Mouse (Mus musculus) heart, adult 11 months (tissue): Measurements from ENCODE around the gene Phrf1.
"Not testable (repeated sequence)": the region's sequence is repeated elsewhere in the genome, so short reads cannot be mapped to it uniquely, and the experiment has no call there.

Source experiments
- DNase-seq: peaks from one replicate; pipeline ENCODE4 v3.0.0; 2022

Phrf1 gene

GRCm38 (mm10) chr7:141213605-141214235 lies 14.9 kb upstream of the Phrf1 start, which contains the start of gene Lmntd2:
Lmntd2 (minus strand) TSS chr7:141214080.
- peak; percentile 83 for DNase-seq

- DNase-seq = peak; percentile 78
Observed at GRCm38 (mm10) chr7:141214310-141214709, 14.3 kb upstream of the Phrf1 start.

- peak; percentile 99 for DNase-seq
Observed at GRCm38 (mm10) chr7:141215101-141215879, 13.3 kb upstream of the Phrf1 start, which contains the start of gene Rassf7. Rassf7 (plus strand) TSS chr7:141215860.

- no peak for DNase-seq
Observed at GRCm38 (mm10) chr7:141215880-141216733, 12.5 kb upstream of the Phrf1 start.

GRCm38 (mm10) chr7:141216894-141217293 lies 11.7 kb upstream of the Phrf1 start:
- peak; percentile 90 for DNase-seq

- DNase-seq = peak; percentile 88
Observed at GRCm38 (mm10) chr7:141217343-141218013, 11.1 kb upstream of the Phrf1 start.

- DNase-seq = no peak
Observed at GRCm38 (mm10) chr7:141218141-141218540, 10.4 kb upstream of the Phrf1 start.

- DNase-seq = no peak
Observed at GRCm38 (mm10) chr7:141218557-141219133, 9.9 kb upstream of the Phrf1 start.

- DNase-seq = peak; percentile 86
Observed at GRCm38 (mm10) chr7:141219558-141220099, 9.0 kb upstream of the Phrf1 start.

- DNase-seq = no peak
Observed at GRCm38 (mm10) chr7:141220377-141220776, 8.2 kb upstream of the Phrf1 start.

- DNase-seq = peak; percentile 100
Observed at GRCm38 (mm10) chr7:141221249-141222125, 7.1 kb upstream of the Phrf1 start.

GRCm38 (mm10) chr7:141222126-141222467 lies 6.5 kb upstream of the Phrf1 start:
- DNase-seq = no peak

- DNase-seq = peak; percentile 90
Observed at GRCm38 (mm10) chr7:141222696-141223215, 5.8 kb upstream of the Phrf1 start.

GRCm38 (mm10) chr7:141226535-141226934 lies 2.0 kb upstream of the Phrf1 start:
- DNase-seq = no peak

- DNase-seq = peak; percentile 91
Observed at GRCm38 (mm10) chr7:141227796-141228195, 788 bp upstream of the Phrf1 start.

GRCm38 (mm10) chr7:141229702-141230101 lies 1.1 kb downstream of the Phrf1 start:
- DNase-seq = peak; percentile 61

GRCm38 (mm10) chr7:141230570-141230969 lies 2.0 kb downstream of the Phrf1 start:
- DNase-seq = peak; percentile 87

GRCm38 (mm10) chr7:141231111-141231510 lies 2.5 kb downstream of the Phrf1 start:
- peak; percentile 76 for DNase-seq

- no peak for DNase-seq
Observed at GRCm38 (mm10) chr7:141231551-141231950, 3.0 kb downstream of the Phrf1 start.

- not testable (repeated sequence) for DNase-seq
Observed at GRCm38 (mm10) chr7:141250486-141250885, 21.9 kb downstream of the Phrf1 start.

GRCm38 (mm10) chr7:141256159-141256558 lies 27.6 kb downstream of the Phrf1 start:
- no peak for DNase-seq
